Mouse (Mus musculus) neural tube, embryonic 14.5 days (tissue): ENCODE measurements around the gene Gadd45g. TPM values are rescaled to one million over a fixed set of nuclear protein-coding genes. Genes with fewer than 3 reads are reported as not detected.

ENCODE experiments used
- ATAC-seq: fragments of 200-750 bp; cut with Nextera tagmentation; 2 replicates; pipeline ENCODE4 v1.8.0; 2017; ENCODE audit warnings: low read depth, mild to moderate bottlenecking, moderate TSS enrichment, moderate library complexity
- H3K27ac ChIP-seq: fragments of 300-500 bp; sonication (generic); 2 replicates; pipeline ENCODE4 v1.5.1; 2014; ENCODE audit warnings: low read depth, mild to moderate bottlenecking, control low read depth, low read length, moderate library complexity, mixed read lengths
- H3K27me3 ChIP-seq: fragments of 300-500 bp; sonication (generic); 2 replicates; pipeline ENCODE4 v1.6.1; 2014; ENCODE audit warnings: low read length; ENCODE audit not compliant: control insufficient read depth, insufficient read depth
- H3K36me3 ChIP-seq: fragments of 300-500 bp; sonication (generic); 2 replicates; pipeline ENCODE4 v1.6.1; 2014; ENCODE audit warnings: low read length, mixed read lengths; ENCODE audit not compliant: control insufficient read depth, insufficient read depth
- H3K4me1 ChIP-seq: fragments of 300-500 bp; sonication (generic); 2 replicates; pipeline ENCODE4 v1.6.1; 2014; ENCODE audit warnings: low read length; ENCODE audit not compliant: control insufficient read depth, insufficient read depth
- H3K4me2 ChIP-seq: fragments of 300-500 bp; sonication (generic); 2 replicates; pipeline ENCODE4 v1.6.1; 2014; ENCODE audit warnings: mild to moderate bottlenecking, low read depth, low read length, control low read depth
- H3K4me3 ChIP-seq: fragments of 300-500 bp; sonication (generic); 2 replicates; pipeline ENCODE4 v1.5.1; 2014; ENCODE audit warnings: low read depth, low read length, control low read depth, mixed read lengths
- H3K9ac ChIP-seq: fragments of 300-500 bp; sonication (generic); replicated peaks from 2 replicates; pipeline ENCODE4 v1.6.1; 2014; ENCODE audit warnings: low read depth, mild to moderate bottlenecking, control low read depth, low read length, mixed read lengths
- H3K9me3 ChIP-seq: fragments of 300-500 bp; sonication (generic); 2 replicates; pipeline ENCODE4 v1.6.1; 2016; ENCODE audit warnings: low read length; ENCODE audit not compliant: control insufficient read depth
- WGBS: fragments of 180-500 bp; shearing (Covaris S2); extraction: QIAGEN DNeasy Blood & Tissue Kit; methylation state at CpG from one replicate; pipeline ENCODE4 v1.1.7; 2014; 5-methylcytosine and 5-hydroxymethylcytosine counted together
- polyA plus RNA-seq: library from polyadenylated mRNA; unstranded; fragments of >200 nt; fragmentation: Nextera tagmentation; extraction: Ambion mirVana; gene quantifications from 2 replicates; pipeline ENCODE4 v1.2.1, GENCODE M21; 2014

The Gadd45g gene
- polyA plus RNA-seq, 1 experiment from 2014 or later, result 26.4 TPM

DNA sequence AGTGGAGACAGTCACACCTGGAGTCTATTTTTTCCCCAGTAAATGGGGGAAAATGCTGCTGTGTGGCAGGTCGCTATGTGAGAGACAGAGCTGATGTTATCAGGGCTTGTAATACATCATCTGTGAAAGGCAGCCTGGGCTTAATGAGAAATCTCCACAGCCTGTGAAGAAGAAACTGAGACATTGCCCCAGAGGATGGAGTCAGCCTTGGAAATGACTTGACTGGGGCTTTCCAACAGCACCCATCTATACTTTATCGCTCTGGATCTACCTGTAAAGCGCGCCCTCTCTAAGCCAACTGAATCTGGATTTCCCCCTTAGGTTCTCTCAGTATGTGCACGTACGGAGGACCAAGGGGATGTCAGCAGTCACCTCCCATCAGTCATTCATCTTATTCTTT is 31.8 kb upstream of the Gadd45g start:
- Histone ChIP-seq H3K36me3 (no peaks in the 10 kb centered on the region), H3K4me2 (no peak overlapping the region), H3K4me3 (no peak overlapping the region), H3K9me3 (no peaks in the 10 kb centered on the region), H3K9ac (no peak overlapping the region), H3K27me3 (no peaks in the 10 kb centered on the region), H3K27ac (no peak overlapping the region), H3K4me1 (peaks cover 7% of the 10 kb centered on the region; the same call in 1 of the 2 replicates)
- ATAC-seq, result no peak
- 89% methylated on average over 6 of the region's 6 CpGs for WGBS

- no peaks in the 10 kb centered on the region for H3K9me3 ChIP-seq
- H3K27me3 ChIP-seq, result no peaks in the 10 kb centered on the region
- ATAC-seq, result no peak
- no peak overlapping the region for H3K4me2 ChIP-seq
- H3K9ac ChIP-seq, result no peak overlapping the region
- WGBS, result 77% methylated on average over 9 of the region's 9 CpGs
- no peak overlapping the region for H3K4me3 ChIP-seq
- H3K4me1 ChIP-seq, result peaks cover 7% of the 10 kb centered on the region; the same call in 1 of the 2 replicates
- H3K27ac ChIP-seq, result no peak overlapping the region; the same call in 1 of the 2 replicates
- no peaks in the 10 kb centered on the region for H3K36me3 ChIP-seq
Observed at GRCm38 (mm10) chr13:51815865-51816504, 30.5 kb upstream of the Gadd45g start.

DNA sequence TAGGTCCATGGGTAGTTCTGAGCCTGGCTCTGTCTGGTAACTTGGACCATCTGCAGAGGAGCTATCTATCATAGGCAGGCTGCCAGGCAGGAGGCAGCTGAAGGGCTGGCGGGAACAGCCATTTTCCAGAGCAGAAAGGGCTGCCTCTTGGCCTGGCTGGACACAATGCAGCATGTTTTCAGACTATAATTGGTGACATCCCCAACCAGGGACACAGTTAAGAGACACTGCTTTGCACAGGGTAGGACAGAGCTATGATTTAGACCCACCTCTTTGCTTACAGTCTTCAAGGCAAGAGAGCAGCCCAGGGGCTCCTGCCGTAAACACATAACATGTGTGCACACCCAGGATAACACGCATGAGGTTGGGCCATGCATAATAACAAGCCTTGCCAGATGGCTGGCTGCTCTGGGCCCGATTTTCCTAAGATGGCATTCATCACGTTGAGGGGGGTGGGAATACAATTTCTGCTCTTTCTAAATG is 29.9 kb upstream of the Gadd45g start:
- H3K36me3 ChIP-seq, result no peaks in the 10 kb centered on the region
- WGBS, result 57% methylated on average over 5 of the region's 5 CpGs
- no peak overlapping the region for H3K4me3 ChIP-seq
- no peak overlapping the region for H3K9ac ChIP-seq
- peaks cover 7% of the 10 kb centered on the region; the same call in 1 of the 2 replicates for H3K4me1 ChIP-seq
- no peak overlapping the region for H3K4me2 ChIP-seq
- no peaks in the 10 kb centered on the region for H3K9me3 ChIP-seq
- no peaks in the 10 kb centered on the region for H3K27me3 ChIP-seq
- H3K27ac ChIP-seq, result peak overlapping the region; percentile 17
- ATAC-seq, result 0 out of 2 replicates have a peak, but pooled peaks have one; percentile 29

GRCm38 (mm10) chr13:51818170-51818943 is 28.1 kb upstream of the Gadd45g start:
- 66% methylated on average over 6 of the region's 6 CpGs for WGBS
- Histone ChIP-seq H3K4me3 (no peak overlapping the region), H3K9me3 (no peaks in the 10 kb centered on the region), H3K27me3 (no peaks in the 10 kb centered on the region), H3K27ac (no peak overlapping the region), H3K4me2 (no peak overlapping the region), H3K4me1 (peaks cover 3% of the 10 kb centered on the region; the same call in 1 of the 2 replicates), H3K9ac (no peak overlapping the region), H3K36me3 (no peaks in the 10 kb centered on the region)
- ATAC-seq, result no peak

- no peak for ATAC-seq
- H3K9ac ChIP-seq, result no peak overlapping the region
- no peaks in the 10 kb centered on the region for H3K36me3 ChIP-seq
- H3K4me2 ChIP-seq, result no peak overlapping the region
- 71% methylated on average over 3 of the region's 3 CpGs for WGBS
- no peaks in the 10 kb centered on the region for H3K27me3 ChIP-seq
- H3K27ac ChIP-seq, result no peak overlapping the region
- H3K9me3 ChIP-seq, result no peaks in the 10 kb centered on the region
- no peaks in the 10 kb centered on the region; the same call in 1 of the 2 replicates for H3K4me1 ChIP-seq
- H3K4me3 ChIP-seq, result no peak overlapping the region
Observed at GRCm38 (mm10) chr13:51818944-51819326, 27.5 kb upstream of the Gadd45g start.

DNA sequence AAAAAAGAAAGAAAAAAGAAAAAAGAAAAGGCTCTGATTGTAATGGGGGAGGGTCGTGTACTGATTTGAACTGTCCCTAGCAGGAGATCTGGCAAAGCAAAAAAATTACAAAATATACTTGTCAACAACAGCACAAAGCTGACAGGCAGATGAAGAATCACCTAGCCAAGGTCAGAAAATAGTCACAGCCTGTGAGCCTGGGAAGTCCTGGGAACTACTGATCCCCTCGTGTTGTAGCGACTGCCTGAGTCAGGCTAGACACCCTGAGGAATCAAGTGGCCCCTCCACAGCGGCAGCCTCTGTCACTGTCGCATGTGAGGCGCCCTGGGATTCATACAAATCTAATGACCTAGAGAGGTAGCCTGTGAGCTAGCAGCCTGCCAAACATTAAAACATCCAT is 27.1 kb upstream of the Gadd45g start:
- no peak overlapping the region for H3K4me2 ChIP-seq
- no peak for ATAC-seq

GRCm38 (mm10) chr13:51821988-51822387 is 24.5 kb upstream of the Gadd45g start:
- 64% methylated on average over 3 of the region's 3 CpGs for WGBS

More for the DNA sequence above, 27.1 kb upstream of the Gadd45g start:
- H3K9ac ChIP-seq, result no peak overlapping the region
- no peaks in the 10 kb centered on the region for H3K36me3 ChIP-seq
- H3K27ac ChIP-seq, result no peak overlapping the region
- 74% methylated on average over 6 of the region's 6 CpGs for WGBS
- no peaks in the 10 kb centered on the region for H3K27me3 ChIP-seq
- H3K4me1 ChIP-seq, result no peaks in the 10 kb centered on the region
- no peak overlapping the region for H3K4me3 ChIP-seq
- no peaks in the 10 kb centered on the region for H3K9me3 ChIP-seq

GRCm38 (mm10) chr13:51823822-51824495 is 22.5 kb upstream of the Gadd45g start:
- no peak for ATAC-seq
- no peaks in the 10 kb centered on the region for H3K36me3 ChIP-seq
- no peaks in the 10 kb centered on the region for H3K27me3 ChIP-seq
- no peaks in the 10 kb centered on the region for H3K4me1 ChIP-seq
- H3K27ac ChIP-seq, result no peak overlapping the region
- H3K9me3 ChIP-seq, result no peaks in the 10 kb centered on the region
- H3K4me2 ChIP-seq, result no peak overlapping the region
- no peak overlapping the region for H3K4me3 ChIP-seq
- 17% methylated on average over 8 of the region's 8 CpGs for WGBS
- no peak overlapping the region for H3K9ac ChIP-seq

More at GRCm38 (mm10) chr13:51821988-51822387, 24.5 kb upstream of the Gadd45g start:
- Histone ChIP-seq H3K36me3 (no peaks in the 10 kb centered on the region), H3K4me1 (no peaks in the 10 kb centered on the region), H3K9ac (no peak overlapping the region), H3K27me3 (no peaks in the 10 kb centered on the region), H3K4me2 (no peak overlapping the region), H3K4me3 (no peak overlapping the region), H3K27ac (no peak overlapping the region), H3K9me3 (no peaks in the 10 kb centered on the region)
- no peak for ATAC-seq
